Mouse (Mus musculus): ENCODE measurements around the gene Nipa1.

- TF ChIP-seq CTCF (IDR thresholded peaks at IDR 0.05; ENCODE audit: extremely low read depth, insufficient read length, insufficient replicate concordance, low read depth, low read length), result no peak
- TF ChIP-seq POLR2A (IDR thresholded peaks at IDR 0.05; ENCODE audit: low read depth, low read length), result no peak
Observed at GRCm38 (mm10) chr7:55957916-55958315, 61.8 kb downstream of the Nipa1 start.

Data from small intestine, adult 2 months (tissue).